11 mouse cellular contexts compared by ENCODE assay signal in the genomic region with DNA sequence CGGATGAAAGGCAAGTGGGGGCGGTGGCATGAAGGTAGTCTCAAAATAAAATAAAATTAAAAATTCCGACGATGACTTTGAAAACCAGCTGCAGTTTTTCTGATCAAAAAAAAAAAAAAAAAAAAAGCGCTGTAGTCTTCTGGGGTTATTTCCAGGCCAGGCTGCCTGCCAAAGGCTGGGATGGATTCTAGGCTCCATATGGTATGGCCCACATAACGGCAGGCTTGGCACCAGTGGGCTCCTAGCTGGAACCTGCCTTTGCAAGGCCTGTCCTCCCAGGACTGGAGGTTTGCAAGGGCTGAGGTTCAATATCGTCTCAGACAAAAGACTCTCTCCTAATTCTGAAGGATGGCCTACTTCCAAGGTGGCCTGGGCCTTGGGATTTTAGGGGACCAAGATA.
DNase-seq lines count a peak whose midpoint lies in the region; ATAC-seq lines count a peak whose summit lies in the region.
"Had no signal": no experiment of that assay in that cellular context is flagged by ENCODE, and none has a peak within 500 bp of the region (broad histone marks: within the 10 kb centered on the region; RNA-seq: fewer than 3 reads in every experiment).

No protein-coding gene starts in this region.

- H3K27ac ChIP-seq in forebrain, embryonic 14.5 days (ENCODE audit: low read depth, low read length): no peak overlapping the region
- no peak overlapping the region for H3K27ac ChIP-seq in forebrain, embryonic 12.5 days
- 0 out of 2 replicates have a peak overlapping the region, but pooled peaks have one; percentile 74 for H3K27ac ChIP-seq in lung, embryonic 15.5 days
- peak overlapping the region; percentile 44; the same call in 1 of the 2 replicates for H3K27ac ChIP-seq in stomach, embryonic 15.5 days
- no peak overlapping the region for H3K27ac ChIP-seq in hindbrain, embryonic 10.5 days
- H3K27ac ChIP-seq: liver, embryonic 15.5 days had no signal

- no peaks in the 10 kb centered on the region for H3K27me3 ChIP-seq in forebrain, embryonic 14.5 days (replicated peaks; ENCODE audit: control insufficient read depth, insufficient read depth, low read length)
- no peaks in the 10 kb centered on the region for H3K27me3 ChIP-seq in forebrain, embryonic 12.5 days
- no peaks in the 10 kb centered on the region for H3K27me3 ChIP-seq in lung, embryonic 15.5 days
- H3K27me3 ChIP-seq in stomach, embryonic 15.5 days (replicated peaks): no peaks in the 10 kb centered on the region
- H3K27me3 ChIP-seq in hindbrain, embryonic 10.5 days (ENCODE audit: insufficient read depth, poor library complexity, severe bottlenecking): peaks cover 67% of the 10 kb centered on the region
- H3K27me3 ChIP-seq: liver, embryonic 15.5 days had no signal

- H3K36me3 ChIP-seq in forebrain, embryonic 14.5 days (ENCODE audit: control insufficient read depth, insufficient read depth, low read length): no peaks in the 10 kb centered on the region
- H3K36me3 ChIP-seq in forebrain, embryonic 12.5 days (replicated peaks): no peaks in the 10 kb centered on the region
- no peaks in the 10 kb centered on the region for H3K36me3 ChIP-seq in lung, embryonic 15.5 days
- H3K36me3 ChIP-seq in stomach, embryonic 15.5 days: no peaks in the 10 kb centered on the region
- H3K36me3 ChIP-seq in hindbrain, embryonic 10.5 days: no peaks in the 10 kb centered on the region
- H3K36me3 ChIP-seq: liver, embryonic 15.5 days had no signal

- H3K9me3 ChIP-seq in forebrain, embryonic 14.5 days (replicated peaks; ENCODE audit: control insufficient read depth, low read length): no peaks in the 10 kb centered on the region
- H3K9me3 ChIP-seq in forebrain, embryonic 12.5 days: no peaks in the 10 kb centered on the region
- H3K9me3 ChIP-seq in lung, embryonic 15.5 days: no peaks in the 10 kb centered on the region
- H3K9me3 ChIP-seq in stomach, embryonic 15.5 days: no peaks in the 10 kb centered on the region
- no peaks in the 10 kb centered on the region for H3K9me3 ChIP-seq in hindbrain, embryonic 10.5 days
- H3K9me3 ChIP-seq: liver, embryonic 15.5 days had no signal

- no peak for ATAC-seq in forebrain, embryonic 14.5 days
- no peak for ATAC-seq in forebrain, embryonic 12.5 days (ENCODE audit: low FRiP score)
- 0 out of 2 replicates have a peak, but pooled peaks have one; percentile 46 for ATAC-seq in lung, embryonic 15.5 days (ENCODE audit: borderline replicate concordance, extremely low read depth, low FRiP score, low TSS enrichment)
- no peak for ATAC-seq in stomach, embryonic 15.5 days (ENCODE audit: insufficient read depth, low FRiP score, low read depth)
- no peak for ATAC-seq in inflammation-experienced regulatory T-cells, adult 6 months

- WGBS in forebrain, embryonic 14.5 days: 74% methylated on average over 7 of the region's 7 CpGs
- 82% methylated on average over 7 of the region's 7 CpGs for WGBS in forebrain, embryonic 12.5 days
- 56% methylated on average over 7 of the region's 7 CpGs for WGBS in lung, embryonic 15.5 days
- WGBS in stomach, embryonic 15.5 days: 57% methylated on average over 7 of the region's 7 CpGs
- 93% methylated on average over 7 of the region's 7 CpGs for WGBS in hindbrain, embryonic 10.5 days

- no peak overlapping the region for H3K9ac ChIP-seq in forebrain, embryonic 14.5 days (ENCODE audit: low read length)
- no peak overlapping the region for H3K9ac ChIP-seq in forebrain, embryonic 12.5 days
- no peak overlapping the region for H3K9ac ChIP-seq in lung, embryonic 15.5 days
- no peak overlapping the region for H3K9ac ChIP-seq in stomach, embryonic 15.5 days
- H3K9ac ChIP-seq: liver, embryonic 15.5 days had no signal

- H3K4me3 ChIP-seq in forebrain, embryonic 14.5 days (ENCODE audit: low read depth, low read length): no peak overlapping the region
- H3K4me3 ChIP-seq in forebrain, embryonic 12.5 days (replicated peaks): no peak overlapping the region
- no peak overlapping the region for H3K4me3 ChIP-seq in lung, embryonic 15.5 days
- no peak overlapping the region for H3K4me3 ChIP-seq in stomach, embryonic 15.5 days (replicated peaks)
- no peak overlapping the region for H3K4me3 ChIP-seq in hindbrain, embryonic 10.5 days
- H3K4me3 ChIP-seq: erythroblast, embryonic 14.5 days; liver, embryonic 15.5 days had no signal

- DNase-seq in forebrain, embryonic 14.5 days (ENCODE audit: low spot score): peak; percentile 74
- no peak for DNase-seq in lung, postnatal 10 days
- peak; percentile 17 to 20 for DNase-seq in frontal cortex, postnatal 14 days (ENCODE audit: low spot score in 2 of 2)
- no peak for DNase-seq in hindbrain, embryonic 10.5 days (ENCODE audit: low spot score)
- DNase-seq: kidney, adult 9 months had no signal

- H3K4me2 ChIP-seq in forebrain, embryonic 14.5 days (ENCODE audit: low read length): no peak overlapping the region
- H3K4me2 ChIP-seq in forebrain, embryonic 12.5 days: no peak overlapping the region
- peak overlapping the region; percentile 9; the same call in 1 of the 2 replicates for H3K4me2 ChIP-seq in lung, embryonic 15.5 days
- H3K4me2 ChIP-seq in stomach, embryonic 15.5 days: no peak overlapping the region
- H3K4me2 ChIP-seq: liver, embryonic 15.5 days had no signal

- peaks cover 5% of the 10 kb centered on the region; the same call in 1 of the 2 replicates for H3K4me1 ChIP-seq in forebrain, embryonic 14.5 days (ENCODE audit: control insufficient read depth, insufficient read depth, low read length)
- no peaks in the 10 kb centered on the region for H3K4me1 ChIP-seq in forebrain, embryonic 12.5 days
- peaks cover 28% of the 10 kb centered on the region for H3K4me1 ChIP-seq in lung, embryonic 15.5 days
- H3K4me1 ChIP-seq in stomach, embryonic 15.5 days: 0 out of 2 replicates have a peak, but pooled peaks cover 8% of the 10 kb centered on the region
- 0 out of 2 replicates have a peak, but pooled peaks cover 5% of the 10 kb centered on the region for H3K4me1 ChIP-seq in hindbrain, embryonic 10.5 days (replicated peaks)
- H3K4me1 ChIP-seq: liver, embryonic 15.5 days had no signal

Comparison
In these comparisons a context has a peak if more than half of its experiments do, and no peak if none do; other contexts are left out.
1. DNase-seq: peak in forebrain, embryonic 14.5 days (single experiment) and frontal cortex, postnatal 14 days (2 of 2); none in lung, postnatal 10 days (single experiment) and hindbrain, embryonic 10.5 days (single experiment).
2. H3K27ac ChIP-seq: peak in lung, embryonic 15.5 days (single experiment) and stomach, embryonic 15.5 days (single experiment); none in forebrain, embryonic 14.5 days (single experiment), forebrain, embryonic 12.5 days (single experiment) and hindbrain, embryonic 10.5 days (single experiment).